Mouse (Mus musculus): Measurements from ENCODE around the gene Gsta2. TPM values are rescaled to one million over a fixed set of nuclear protein-coding genes. Genes with fewer than 3 reads are reported as not detected.

Gsta2 gene
- not detected for polyA plus RNA-seq (2017; shearing (Covaris generic))

DNA sequence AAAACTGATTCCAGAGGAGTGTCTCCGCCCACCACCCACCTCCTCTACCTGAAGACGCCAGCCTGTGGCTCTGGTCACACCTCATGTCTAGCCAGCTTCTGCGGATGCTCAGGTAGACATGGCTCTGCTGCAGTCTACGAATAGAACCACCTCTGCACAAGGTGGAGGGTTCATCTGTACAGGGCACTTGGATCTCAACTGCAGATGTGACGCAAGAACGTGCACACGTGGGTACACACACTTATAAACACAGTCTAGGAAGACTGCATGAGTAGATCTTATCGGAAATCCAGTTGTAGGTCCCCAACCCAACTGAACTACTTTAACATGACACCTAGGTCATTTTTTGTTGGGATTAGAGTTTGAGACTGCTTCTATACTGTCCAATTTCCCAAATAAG lies at the start of gene Gsta2:
TSS of gene Gsta2 (minus strand) at position 178 of the 400 bp plus-strand sequence.

DNA sequence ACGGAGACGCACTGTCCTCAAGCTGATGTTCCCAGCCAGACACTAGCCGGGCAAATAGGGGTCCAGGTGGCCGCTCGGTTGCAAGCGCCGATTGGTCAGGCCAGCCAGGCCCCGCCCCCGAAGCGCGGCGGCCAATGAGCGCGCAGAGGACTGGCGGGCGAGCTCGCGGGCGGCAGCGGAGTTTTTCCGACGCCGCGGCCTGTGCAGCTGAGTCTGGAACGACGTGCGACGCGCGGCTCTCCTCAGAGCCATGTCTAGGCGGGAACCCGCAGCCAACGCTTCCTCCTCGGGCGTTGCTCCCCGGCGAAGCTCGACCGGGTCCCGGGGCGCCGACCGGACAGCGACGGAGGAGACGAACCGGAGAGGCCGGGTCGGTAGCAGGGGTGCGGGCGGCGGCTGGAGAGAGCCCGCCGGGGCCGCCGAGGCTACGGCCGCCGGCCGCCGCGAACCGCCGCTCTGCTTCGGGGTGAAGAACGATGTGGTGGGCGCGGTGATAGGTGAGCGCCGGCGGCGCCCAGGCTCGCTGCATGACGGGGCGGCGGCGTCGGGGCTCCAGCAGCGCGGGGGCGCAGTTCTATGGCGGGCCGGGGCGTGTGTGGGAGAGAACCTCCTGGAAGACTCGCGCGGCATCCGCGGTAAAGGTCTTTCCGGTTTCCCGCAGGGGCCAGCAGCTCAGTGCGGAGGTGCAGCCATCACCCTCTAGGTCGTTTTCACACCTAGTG lies 40.2 kb upstream of the Gsta2 start, which contains the start of gene Ddx43:
TSS of gene Ddx43 (plus strand) at position 148 of the 722 bp plus-strand sequence.

GRCm38 (mm10) chr9:78378113-78378785 lies 22.7 kb upstream of the Gsta2 start, which contains the start of gene Ooep:
Gene Ooep, minus strand, starts transcription at chr9:78378725.

DNA sequence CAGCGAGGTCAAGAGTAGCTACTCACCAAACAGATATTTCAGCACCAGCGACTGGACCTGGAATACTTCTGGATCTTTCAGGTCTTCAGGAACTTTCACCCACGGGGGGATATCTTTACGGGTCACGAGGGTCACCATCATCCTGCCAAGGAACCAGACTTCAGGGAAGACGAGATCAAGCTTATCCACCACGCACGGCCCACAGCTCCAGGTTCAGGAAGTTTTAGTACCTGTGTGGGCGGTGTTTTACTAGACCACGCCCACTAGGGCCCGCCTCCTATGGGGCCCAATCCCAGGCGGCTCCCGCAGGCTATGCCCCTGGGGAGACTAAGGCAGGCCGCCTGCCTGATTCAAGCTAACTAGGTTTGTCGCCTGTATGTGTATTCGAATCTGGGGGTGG lies 12.4 kb upstream of the Gsta2 start, which contains the start of gene Dppa5a:
TSS of gene Dppa5a (minus strand) at position 219 of the 400 bp plus-strand sequence.

GRCm38 (mm10) chr9:78327289-78327688 lies 28.3 kb downstream of the Gsta2 start, which contains the start of gene Omt2b:
Gene Omt2b, plus strand, starts transcription at chr9:78327589.

GRCm38 (mm10) chr9:78314696-78315095 lies 40.9 kb downstream of the Gsta2 start, which contains the start of gene Omt2a:
Gene Omt2a, minus strand, starts transcription at chr9:78314796.

DNA sequence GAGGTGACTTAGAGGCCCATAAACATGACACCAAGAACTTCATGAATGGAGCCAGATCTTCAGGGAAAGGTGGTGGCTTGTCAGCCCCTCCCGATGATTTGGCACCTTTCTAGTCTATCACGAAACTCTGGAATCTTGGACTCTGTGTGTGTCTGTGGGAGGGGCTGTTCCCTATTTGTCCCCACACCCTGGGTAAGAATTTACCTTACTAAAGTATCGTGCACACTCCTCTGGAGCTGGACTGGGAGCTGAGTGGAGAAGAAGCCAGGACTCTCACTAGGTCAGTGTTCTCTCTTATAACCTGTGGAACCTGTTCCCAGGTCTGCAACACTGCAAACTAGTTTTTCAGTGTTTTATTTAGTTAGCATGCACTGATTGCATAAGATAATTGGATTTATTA lies 65.9 kb downstream of the Gsta2 start, which contains the start of gene Gm10639:
TSS of gene Gm10639 (plus strand) at position 201 of the 400 bp plus-strand sequence.

Other genes with a start within 250 kb of the Gsta2 start
- 88.3 TPM for gene Fbxo9, start 246.7 kb downstream of the Gsta2 start, polyA plus RNA-seq (2017; shearing (Covaris generic))
- gene Ick, start 246.6 kb downstream of the Gsta2 start, polyA plus RNA-seq (2017; shearing (Covaris generic)): 14.3 TPM
- gene Gsta4, start 173.0 kb downstream of the Gsta2 start, polyA plus RNA-seq (2017; shearing (Covaris generic)): 61.2 TPM
- gene Gsta1, start 125.1 kb downstream of the Gsta2 start, polyA plus RNA-seq (2017; shearing (Covaris generic)): not detected
- gene Gm3776, start 98.7 kb downstream of the Gsta2 start, polyA plus RNA-seq (2017; shearing (Covaris generic)): not detected
- gene Gm10639, start 65.9 kb downstream of the Gsta2 start, polyA plus RNA-seq (2017; shearing (Covaris generic)): not detected
- not detected for gene Omt2a, start 41.0 kb downstream of the Gsta2 start, polyA plus RNA-seq (2017; shearing (Covaris generic))
- not detected for gene Omt2b, start 28.2 kb downstream of the Gsta2 start, polyA plus RNA-seq (2017; shearing (Covaris generic))
- not detected for gene Dppa5a, start 12.4 kb upstream of the Gsta2 start, polyA plus RNA-seq (2017; shearing (Covaris generic))
- gene Ooep, start 22.9 kb upstream of the Gsta2 start, polyA plus RNA-seq (2017; shearing (Covaris generic)): 0.32 TPM
- 9.1 TPM for gene Ddx43, start 40.0 kb upstream of the Gsta2 start, polyA plus RNA-seq (2017; shearing (Covaris generic))
- 4.0 TPM for gene Cgas, start 87.4 kb upstream of the Gsta2 start, polyA plus RNA-seq (2017; shearing (Covaris generic))
- gene Mto1, start 92.4 kb upstream of the Gsta2 start, polyA plus RNA-seq (2017; shearing (Covaris generic)): 31.7 TPM
- 1.0 TPM for gene Gm17324, start 93.0 kb upstream of the Gsta2 start, polyA plus RNA-seq (2017; shearing (Covaris generic))
- gene Eef1a1, start 133.4 kb upstream of the Gsta2 start, polyA plus RNA-seq (2017; shearing (Covaris generic)): 4,234 TPM
- 11.5 TPM for gene Slc17a5, start 232.3 kb upstream of the Gsta2 start, polyA plus RNA-seq (2017; shearing (Covaris generic))

Measured in CD4-positive, CD25-positive, alpha-beta regulatory T cell (primary cell).